Mouse (Mus musculus) brain, adult 2 months (tissue): ENCODE data around the gene Ifi35.
"Not testable (repeated sequence)": the region's sequence is repeated elsewhere in the genome, so short reads cannot be mapped to it uniquely, and the experiment has no call there.

Experiments
- DNase-seq: peaks from one replicate; pipeline ENCODE4 v3.0.0; 2011; ENCODE audit warnings: low read depth, low spot score

Gene Ifi35

DNA sequence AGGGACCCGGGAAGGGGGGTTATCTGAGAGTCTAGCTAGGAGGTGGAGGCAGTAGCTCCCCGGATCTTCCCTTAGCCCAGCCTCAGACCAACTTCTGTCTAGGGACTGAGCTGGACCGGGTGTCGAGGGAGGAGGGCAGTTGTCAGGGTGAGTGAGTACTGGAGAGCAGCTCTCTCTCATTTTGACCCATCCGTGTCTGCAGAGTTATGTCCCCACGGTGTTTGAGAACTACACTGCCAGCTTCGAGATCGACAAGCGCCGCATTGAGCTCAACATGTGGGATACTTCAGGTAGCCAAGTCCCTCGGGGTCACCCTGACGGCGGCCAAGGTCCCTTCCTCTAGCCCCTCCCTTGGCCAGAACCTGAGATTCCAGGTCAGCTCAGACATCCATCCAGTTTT is 20.5 kb downstream of the Ifi35 start:
- no peak for DNase-seq

GRCm38 (mm10) chr11:101469155-101469554 is 20.9 kb downstream of the Ifi35 start:
- no peak for DNase-seq

DNA sequence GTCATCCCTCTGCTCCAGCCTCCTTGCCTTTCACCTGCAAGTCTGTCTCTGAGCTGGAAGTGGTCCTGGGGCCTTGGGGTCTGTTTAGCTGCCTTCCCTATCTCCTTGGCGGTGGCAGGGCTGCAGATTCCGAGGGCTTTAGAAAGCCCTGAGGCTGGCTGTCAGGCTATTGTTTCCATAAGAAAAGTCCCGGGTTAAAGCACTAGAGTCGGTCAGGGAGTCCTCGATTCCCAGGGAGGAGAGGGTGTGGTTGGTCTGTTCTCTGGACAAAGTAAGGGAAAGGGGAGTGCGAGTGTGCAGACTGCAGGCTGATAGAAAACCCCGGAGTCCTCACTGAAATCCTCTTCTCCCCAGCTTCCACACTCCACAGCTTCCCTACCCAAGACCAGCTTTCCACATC is 22.0 kb downstream of the Ifi35 start:
- DNase-seq: no peak

- no peak for DNase-seq
These were observed 23.7 kb downstream of the Ifi35 start for GRCm38 (mm10) chr11:101471926-101472325.

DNA sequence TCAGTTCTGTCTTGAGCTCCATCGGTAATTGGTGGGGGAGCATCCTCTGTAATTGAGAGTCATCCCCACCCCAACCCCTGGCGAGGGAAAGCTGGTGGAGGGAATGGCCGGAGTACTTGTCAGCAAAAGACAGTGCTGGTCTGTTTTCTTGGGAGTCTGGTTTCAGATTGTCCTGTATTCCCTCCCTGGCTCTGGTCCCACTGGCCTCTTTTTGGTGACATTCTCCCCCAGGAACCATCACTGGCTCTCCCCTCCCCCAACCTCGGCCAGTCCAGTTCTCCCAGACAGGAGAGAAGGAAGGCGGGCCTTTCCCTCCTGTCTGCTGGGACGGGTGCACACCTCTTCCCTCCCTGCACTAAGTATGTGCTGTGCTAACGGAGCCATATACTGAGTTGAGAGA is 24.1 kb downstream of the Ifi35 start:
- DNase-seq: peak; percentile 55

- DNase-seq: not testable (repeated sequence)
These were observed 25.5 kb downstream of the Ifi35 start for GRCm38 (mm10) chr11:101473686-101474085.

- no peak for DNase-seq
These were observed 26.1 kb downstream of the Ifi35 start for GRCm38 (mm10) chr11:101474298-101474697.

DNA sequence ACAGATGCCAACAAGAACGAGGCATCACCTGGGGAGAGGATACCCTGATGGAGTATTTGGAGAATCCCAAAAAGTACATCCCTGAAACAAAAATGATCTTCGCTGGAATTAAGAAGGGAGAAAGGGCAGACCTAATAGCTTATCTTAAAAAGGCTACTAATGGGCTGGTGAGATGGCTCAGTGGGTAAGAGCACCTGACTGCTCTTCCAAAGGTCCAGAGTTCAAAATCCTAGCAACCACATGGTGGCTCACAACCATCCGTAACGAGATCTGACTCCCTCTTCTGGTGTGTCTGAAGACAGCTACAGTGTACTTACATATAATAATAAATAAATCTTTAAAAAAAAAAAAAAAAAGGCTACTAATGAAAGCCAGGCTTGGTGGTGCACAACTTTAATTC is 28.2 kb downstream of the Ifi35 start:
- DNase-seq: not testable (repeated sequence)

DNA sequence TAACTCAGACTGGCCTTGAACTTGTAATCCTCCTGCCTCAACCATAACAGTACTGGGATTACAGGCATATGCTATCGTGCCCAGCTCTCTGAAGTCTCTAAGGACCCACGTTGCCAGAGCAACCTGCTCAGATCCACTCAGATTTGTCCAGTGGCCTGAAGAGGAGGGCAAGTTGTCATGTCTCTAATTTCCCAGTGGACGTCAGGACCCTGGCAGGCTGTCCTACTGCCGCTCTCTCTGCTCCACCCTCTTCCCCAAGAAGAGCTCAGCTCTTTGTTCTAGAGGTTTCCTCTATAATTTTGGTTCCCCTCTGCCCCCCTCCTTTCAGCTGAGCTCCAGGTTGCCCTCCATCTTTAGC is 29.0 kb downstream of the Ifi35 start:
- DNase-seq: no peak

- DNase-seq: no peak
These were observed 29.5 kb downstream of the Ifi35 start for GRCm38 (mm10) chr11:101477552-101478211.

GRCm38 (mm10) chr11:101479171-101479635 is 31.0 kb downstream of the Ifi35 start:
- peak; percentile 65 for DNase-seq

DNA sequence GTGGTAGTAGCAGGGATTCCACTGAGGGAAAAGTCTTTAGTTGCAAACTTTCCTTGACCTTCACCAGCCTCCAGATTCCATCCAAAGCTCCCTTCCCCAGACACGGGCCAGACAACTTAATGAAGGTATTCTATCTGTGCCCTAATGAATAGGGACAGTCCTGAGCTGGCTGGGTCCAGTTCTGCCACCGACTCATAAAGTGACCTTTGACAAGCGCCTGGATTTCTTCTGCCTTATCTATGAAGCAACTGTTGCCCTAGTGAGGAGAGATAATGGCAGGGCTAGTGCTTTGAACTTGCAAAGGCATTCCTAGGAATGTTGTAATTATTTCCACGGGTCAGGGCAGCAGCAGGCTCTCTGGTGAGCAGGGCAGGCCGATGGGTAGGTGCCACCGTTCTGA is 32.7 kb downstream of the Ifi35 start:
- no peak for DNase-seq

GRCm38 (mm10) chr11:101483804-101484203 is 35.6 kb downstream of the Ifi35 start:
- no peak for DNase-seq

DNA sequence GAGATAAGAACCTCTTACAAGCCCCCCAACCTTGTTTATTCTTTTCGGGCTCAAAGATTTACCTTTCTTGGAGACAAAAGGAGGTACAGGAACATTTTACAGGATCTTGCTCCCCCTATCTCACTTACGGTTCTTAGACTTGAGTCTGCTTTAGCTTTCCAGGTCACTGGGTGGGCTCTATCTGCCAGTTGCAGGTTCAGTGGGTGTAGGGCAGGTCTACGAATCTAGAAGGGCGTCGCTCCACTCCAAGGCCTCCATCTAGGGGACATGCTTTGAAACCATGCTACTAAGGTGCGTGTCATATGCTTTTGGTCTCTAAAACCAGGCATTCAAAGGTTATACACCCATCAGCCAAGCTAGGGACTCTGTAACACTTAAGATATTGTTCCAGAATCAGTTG is 36.0 kb downstream of the Ifi35 start:
- DNase-seq: no peak

DNA sequence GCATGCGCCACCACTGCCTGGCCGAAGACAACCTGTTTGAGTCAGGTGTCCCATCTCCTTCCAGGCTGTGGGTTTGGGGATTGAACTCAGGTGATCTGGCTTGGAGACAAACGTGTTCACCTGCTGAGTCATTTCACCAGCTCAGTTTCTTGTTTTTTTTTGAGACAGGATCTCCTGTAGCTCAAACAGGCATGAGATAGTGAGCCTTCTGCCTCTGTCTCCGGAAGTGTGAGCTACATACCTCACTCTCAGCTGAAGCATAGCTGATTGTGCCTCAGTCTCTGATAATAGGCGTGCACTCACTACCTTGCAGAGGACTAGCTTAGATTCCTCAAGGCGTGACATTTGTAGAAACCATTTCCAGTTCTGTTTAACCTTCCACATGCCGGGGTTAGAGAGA is 36.6 kb downstream of the Ifi35 start:
- no peak for DNase-seq

- DNase-seq: no peak
These were observed 37.4 kb downstream of the Ifi35 start for GRCm38 (mm10) chr11:101485509-101486028.

GRCm38 (mm10) chr11:101486126-101486525 is 37.9 kb downstream of the Ifi35 start:
- DNase-seq: no peak

GRCm38 (mm10) chr11:101506269-101506780 is 58.1 kb downstream of the Ifi35 start:
- no peak for DNase-seq

DNA sequence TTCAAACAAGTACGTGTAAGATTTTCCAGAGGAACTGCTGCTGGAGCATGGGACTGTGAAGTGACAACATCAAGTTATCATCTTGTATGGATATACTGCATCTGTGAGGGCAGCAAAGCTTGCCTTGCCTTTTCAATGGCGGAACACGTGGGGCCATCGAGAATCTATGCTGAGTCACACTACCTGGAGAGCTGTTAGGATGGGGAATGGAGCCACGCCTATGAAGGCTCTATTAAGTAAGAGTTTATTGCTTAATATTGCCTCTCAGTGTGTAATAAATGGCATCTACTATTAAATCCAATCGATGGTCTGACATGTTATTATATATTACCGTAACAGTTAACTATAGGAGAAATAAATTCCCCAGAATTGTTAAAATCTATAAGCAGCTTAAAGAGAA is 58.9 kb downstream of the Ifi35 start:
- no peak for DNase-seq
